ENCODE assay signal across 14 mouse cellular contexts in genomic region chr13:29768104-29768503, GRCm38 (mm10).
"Had no signal": no experiment of that assay in that cellular context is flagged by ENCODE, and none has a peak within 500 bp of the region (broad histone marks: within the 10 kb centered on the region; RNA-seq: fewer than 3 reads in every experiment).

No protein-coding gene starts in this region.

- ATAC-seq: intestine, embryonic 15.5 days; midbrain, embryonic 13.5 days had no signal

- DNase-seq: kidney, adult 2 months; kidney, postnatal 14 days; lung, embryonic 14.5 days; lung, postnatal 14 days; right cerebral cortex, postnatal 14 days; thymus, adult 18-20 months; thymus, postnatal 25 days had no signal

- H3K36me3 ChIP-seq: intestine, embryonic 15.5 days; kidney, embryonic 15.5 days; limb, embryonic 10.5 days; liver, embryonic 15.5 days; midbrain, embryonic 13.5 days had no signal

- H3K27ac ChIP-seq: intestine, embryonic 15.5 days; kidney, embryonic 15.5 days; left cerebral cortex, adult 2 months; liver, embryonic 15.5 days; macrophage; midbrain, embryonic 13.5 days had no signal

- H3K9ac ChIP-seq: intestine, embryonic 15.5 days; kidney, embryonic 15.5 days; liver, embryonic 15.5 days; lung, embryonic 14.5 days; midbrain, embryonic 13.5 days had no signal

- H3K9me3 ChIP-seq: intestine, embryonic 15.5 days; kidney, embryonic 15.5 days; limb, embryonic 10.5 days; liver, embryonic 15.5 days; midbrain, embryonic 13.5 days had no signal

- H3K27me3 ChIP-seq: intestine, embryonic 15.5 days; kidney, embryonic 15.5 days; liver, embryonic 15.5 days; midbrain, embryonic 13.5 days had no signal

- H3K4me3 ChIP-seq: intestine, embryonic 15.5 days; kidney, embryonic 15.5 days; left cerebral cortex, adult 2 months; limb, embryonic 10.5 days; liver, embryonic 15.5 days; midbrain, embryonic 13.5 days had no signal
